Mouse (Mus musculus) heart, adult 18-20 months (tissue): Measurements from ENCODE around the gene Foxr2. TPM values are rescaled to one million over a fixed set of nuclear protein-coding genes. Genes with fewer than 3 reads are reported as not detected.

Source experiments
- DNase-seq, 2 experiments: peaks; one replicate each; pipeline ENCODE4 v3.0.0; 2021 to 2022; ENCODE audit warnings: mixed read lengths in 1 of 2
- long read RNA-seq, 2 experiments: library from polyadenylated mRNA; stranded (forward); transcript quantifications; one replicate each; pipeline ENCODE4 v2.0.0; 2021
- total RNA-seq, 2 experiments: library from RNA; stranded (reverse); gene quantifications; 2 replicates each; pipeline ENCODE4 v1.2.3; 2021

Gene Foxr2
- not detected for total RNA-seq
- long read RNA-seq, experiment 1 = 0 reads
- long read RNA-seq, experiment 2 = 0 reads

- no peak for DNase-seq
Measured at GRCm38 (mm10) chrX:153118486-153118885, at the start of gene Foxr2. TSS of gene Foxr2 (plus strand) at chrX:153118786.

- no peak for DNase-seq
Measured at GRCm38 (mm10) chrX:153119013-153119412, 427 bp downstream of the Foxr2 start.

- peak; percentile 59 to 67 for DNase-seq
Measured at GRCm38 (mm10) chrX:153139734-153140515, 21.3 kb downstream of the Foxr2 start, which contains the start of gene Rragb. TSS of gene Rragb (plus strand) at chrX:153139981.

GRCm38 (mm10) chrX:153142656-153143055, 24.1 kb downstream of the Foxr2 start:
- DNase-seq = no peak

- no peak for DNase-seq
Measured at GRCm38 (mm10) chrX:153151766-153152165, 33.2 kb downstream of the Foxr2 start.

- DNase-seq = peak in 1 of 2 experiments; percentile 6
Measured at GRCm38 (mm10) chrX:153155322-153155721, 36.7 kb downstream of the Foxr2 start.

- DNase-seq = no peak
Measured at GRCm38 (mm10) chrX:153174786-153175185, 56.2 kb downstream of the Foxr2 start.

- no peak for DNase-seq
Measured at GRCm38 (mm10) chrX:153182221-153182620, 63.6 kb downstream of the Foxr2 start.

Other genes with a start within 250 kb of the Foxr2 start
- gene Usp51, start 112.3 kb upstream of the Foxr2 start, total RNA-seq = not detected
- gene Mageh1, start 81.2 kb upstream of the Foxr2 start, total RNA-seq = 10 to 100 TPM in 1 of 2 experiments, 1 to 10 TPM in 1; 9.8 to 10.9 TPM
- gene Rragb, start 21.2 kb downstream of the Foxr2 start, total RNA-seq = 1 to 10 TPM; 4.3 to 5.3 TPM
- gene Klf8, start 118.7 kb downstream of the Foxr2 start, total RNA-seq = under 1 TPM; 0.25 to 0.31 TPM